Mouse (Mus musculus) embryonic facial prominence, embryonic 14.5 days (tissue): ENCODE results near the gene Fat2. TPM values are rescaled to one million over a fixed set of nuclear protein-coding genes. Genes with fewer than 3 reads are reported as not detected.

Source experiments
- ATAC-seq: fragments of 200-750 bp; cut with Nextera tagmentation; 2 replicates; pipeline ENCODE4 v1.8.0; 2017; ENCODE audit warnings: low read depth, moderate number of reproducible peaks, moderate TSS enrichment
- DNase-seq: peaks from one replicate; pipeline ENCODE4 v3.0.0-alpha.2; 2015; ENCODE audit warnings: low spot score
- H3K27ac ChIP-seq: fragments of 300-500 bp; sonication (generic); replicated peaks from 2 replicates; pipeline ENCODE4 v1.5.1; 2014; ENCODE audit warnings: low read depth, mild to moderate bottlenecking, low read length, moderate library complexity
- H3K27me3 ChIP-seq: fragments of 300-500 bp; sonication (generic); replicated peaks from 2 replicates; pipeline ENCODE4 v1.6.1; 2014; ENCODE audit warnings: low read length; ENCODE audit not compliant: control insufficient read depth, insufficient read depth
- H3K36me3 ChIP-seq: fragments of 300-500 bp; sonication (generic); 2 replicates; pipeline ENCODE4 v1.6.1; 2014; ENCODE audit warnings: low read length, mixed read lengths; ENCODE audit not compliant: control insufficient read depth, insufficient read depth
- H3K4me1 ChIP-seq: fragments of 300-500 bp; sonication (generic); 2 replicates; pipeline ENCODE4 v1.6.1; 2014; ENCODE audit warnings: antibody characterized with exemption, low read length; ENCODE audit not compliant: control insufficient read depth, insufficient read depth
- H3K4me2 ChIP-seq: fragments of 300-500 bp; sonication (generic); 2 replicates; pipeline ENCODE4 v1.6.1; 2014; ENCODE audit warnings: low read depth, mild to moderate bottlenecking, low read length, moderate library complexity, mixed read lengths
- H3K4me3 ChIP-seq: fragments of 300-500 bp; sonication (generic); 2 replicates; pipeline ENCODE4 v1.5.1; 2014; ENCODE audit warnings: low read depth, mild to moderate bottlenecking, low read length
- H3K9ac ChIP-seq: fragments of 300-500 bp; sonication (generic); 2 replicates; pipeline ENCODE4 v1.6.1; 2014; ENCODE audit warnings: low read depth, mild to moderate bottlenecking, low read length, moderate library complexity, mixed read lengths
- H3K9me3 ChIP-seq: fragments of 300-500 bp; sonication (generic); 2 replicates; pipeline ENCODE4 v1.6.1; 2016; ENCODE audit warnings: low read length; ENCODE audit not compliant: control insufficient read depth
- WGBS: fragments of 180-500 bp; shearing (Covaris S2); extraction: QIAGEN DNeasy Blood & Tissue Kit; methylation state at CpG from one replicate; pipeline ENCODE4 v1.1.7; 2014; 5-methylcytosine and 5-hydroxymethylcytosine counted together
- polyA plus RNA-seq: library from polyadenylated mRNA; unstranded; fragments of >200 nt; fragmentation: Nextera tagmentation; extraction: Ambion mirVana; gene quantifications from 2 replicates; pipeline ENCODE4 v1.2.1, GENCODE M21; 2014

Fat2 gene
- polyA plus RNA-seq, 1 experiment from 2014 or later: 1.5 TPM

GRCm38 (mm10) chr11:55337032-55337769 is 837 bp upstream of the Fat2 start:
- no peak for ATAC-seq
- no peak overlapping the region for H3K9ac ChIP-seq
- 68% methylated on average over 5 of the region's 5 CpGs for WGBS

GRCm38 (mm10) chr11:55335314-55336076 is 869 bp downstream of the Fat2 start:
- WGBS: 82% methylated on average over 14 of the region's 14 CpGs
- ATAC-seq (no peak), DNase-seq (no peak)
- Histone ChIP-seq H3K27me3 (no peaks in the 10 kb centered on the region), H3K4me1 (peaks cover 2% of the 10 kb centered on the region; the same call in 1 of the 2 replicates), H3K9me3 (no peaks in the 10 kb centered on the region), H3K9ac (no peak overlapping the region), H3K4me2 (peak overlapping the region; percentile 16; the same call in 1 of the 2 replicates), H3K27ac (no peak overlapping the region), H3K4me3 (no peak overlapping the region), H3K36me3 (no peaks in the 10 kb centered on the region)

More at GRCm38 (mm10) chr11:55337032-55337769, 837 bp upstream of the Fat2 start:
- no peaks in the 10 kb centered on the region for H3K4me1 ChIP-seq
- no peaks in the 10 kb centered on the region for H3K9me3 ChIP-seq
- no peak overlapping the region; the same call in 1 of the 2 replicates for H3K4me2 ChIP-seq
- H3K27ac ChIP-seq: no peak overlapping the region
- no peaks in the 10 kb centered on the region for H3K27me3 ChIP-seq
- no peaks in the 10 kb centered on the region for H3K36me3 ChIP-seq
- DNase-seq: no peak
- H3K4me3 ChIP-seq: no peak overlapping the region

GRCm38 (mm10) chr11:55334545-55334944 is 1.8 kb downstream of the Fat2 start:
- Histone ChIP-seq H3K36me3 (no peaks in the 10 kb centered on the region), H3K4me2 (no peak overlapping the region), H3K4me3 (no peak overlapping the region), H3K27ac (no peak overlapping the region), H3K9me3 (no peaks in the 10 kb centered on the region), H3K4me1 (peaks cover 9% of the 10 kb centered on the region), H3K27me3 (no peaks in the 10 kb centered on the region), H3K9ac (no peak overlapping the region)
- ATAC-seq (no peak), DNase-seq (no peak)
- whole genome bisulfite sequencing: 91% methylated on average over 4 of the region's 4 CpGs

GRCm38 (mm10) chr11:55334063-55334462 is 2.3 kb downstream of the Fat2 start:
- no peak overlapping the region for H3K9ac ChIP-seq
- H3K27ac ChIP-seq: no peak overlapping the region

GRCm38 (mm10) chr11:55329868-55330772 is 6.2 kb downstream of the Fat2 start:
- Histone ChIP-seq H3K4me1 (peaks cover 10% of the 10 kb centered on the region), H3K4me3 (no peak overlapping the region), H3K27ac (peak overlapping the region; percentile 22; the same call in 1 of the 2 replicates), H3K9me3 (no peaks in the 10 kb centered on the region), H3K9ac (no peak overlapping the region), H3K4me2 (no peak overlapping the region), H3K27me3 (no peaks in the 10 kb centered on the region), H3K36me3 (no peaks in the 10 kb centered on the region)
- WGBS: 69% methylated on average over 16 of the region's 16 CpGs
- peak; percentile 10; the same call in 1 of the 2 replicates for ATAC-seq
- DNase-seq: peak; percentile 74

More at GRCm38 (mm10) chr11:55334063-55334462, 2.3 kb downstream of the Fat2 start:
- no peak overlapping the region for H3K4me2 ChIP-seq
- DNase-seq (no peak), ATAC-seq (no peak)
- H3K9me3 ChIP-seq: no peaks in the 10 kb centered on the region
- H3K27me3 ChIP-seq: no peaks in the 10 kb centered on the region
- peaks cover 10% of the 10 kb centered on the region for H3K4me1 ChIP-seq
- 83% methylated on average over 6 of the region's 6 CpGs for WGBS
- no peaks in the 10 kb centered on the region for H3K36me3 ChIP-seq
- H3K4me3 ChIP-seq: no peak overlapping the region

GRCm38 (mm10) chr11:55327558-55328409 is 8.6 kb downstream of the Fat2 start:
- ATAC-seq (no peak), DNase-seq (no peak)
- Histone ChIP-seq H3K4me3 (no peak overlapping the region), H3K27ac (no peak overlapping the region), H3K36me3 (no peaks in the 10 kb centered on the region), H3K4me2 (no peak overlapping the region), H3K9ac (no peak overlapping the region), H3K27me3 (no peaks in the 10 kb centered on the region), H3K9me3 (no peaks in the 10 kb centered on the region), H3K4me1 (peaks cover 10% of the 10 kb centered on the region)
- WGBS: 79% methylated on average over 9 of the region's 9 CpGs

GRCm38 (mm10) chr11:55327111-55327510 is 9.3 kb downstream of the Fat2 start:
- H3K4me1 ChIP-seq: peaks cover 10% of the 10 kb centered on the region
- no peak overlapping the region for H3K4me3 ChIP-seq
- WGBS: 81% methylated on average over 5 of the region's 5 CpGs
- no peaks in the 10 kb centered on the region for H3K9me3 ChIP-seq
- DNase-seq (no peak), ATAC-seq (no peak)
- no peak overlapping the region for H3K27ac ChIP-seq
- no peaks in the 10 kb centered on the region for H3K36me3 ChIP-seq
- H3K27me3 ChIP-seq: no peaks in the 10 kb centered on the region
- no peak overlapping the region for H3K4me2 ChIP-seq
- no peak overlapping the region for H3K9ac ChIP-seq
